Mouse (Mus musculus): ENCODE data around the gene Klf16.

Klf16 gene

DNA sequence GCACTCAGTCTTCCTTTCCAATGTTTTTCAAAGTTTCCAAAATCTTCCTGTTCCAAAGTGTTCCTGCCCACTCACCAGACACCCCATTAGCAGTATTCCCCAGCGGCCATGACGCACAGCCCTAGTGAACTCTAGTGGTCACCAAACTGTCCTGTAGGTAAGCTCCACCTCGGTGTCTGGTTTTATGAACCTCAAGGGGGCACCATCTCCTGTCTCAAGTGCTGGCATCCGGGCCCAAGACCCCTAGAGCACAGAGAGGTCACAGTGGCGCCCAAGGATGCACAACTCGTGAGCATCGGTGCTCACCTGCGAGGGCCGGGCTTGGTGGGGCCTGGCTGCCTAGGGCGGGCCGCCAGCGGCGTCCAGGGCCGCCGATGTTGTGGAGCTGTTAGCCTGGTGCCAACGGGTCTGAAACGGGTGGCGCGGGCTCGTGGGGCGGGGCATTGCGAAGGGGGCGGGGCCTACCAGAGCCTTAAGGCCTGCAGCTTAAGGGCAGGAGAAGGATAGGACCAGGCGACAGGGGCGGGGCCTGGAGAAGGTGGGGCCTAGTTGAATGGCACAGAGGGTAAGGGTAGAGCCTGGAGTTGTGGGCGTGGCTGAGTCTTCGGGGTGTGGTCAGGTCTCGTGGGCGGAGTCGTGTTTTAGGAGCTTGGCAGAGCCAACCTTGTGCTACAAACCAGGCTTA lies 38.3 kb downstream of the Klf16 start, which contains the start of gene Atp8b3:
Gene Atp8b3, minus strand, starts transcription at position 415 of the 685 bp plus-strand sequence.
- no peak for DNase-seq (ENCODE audit: low read depth)

- DNase-seq (ENCODE audit: low read depth): no peak
Measured at GRCm38 (mm10) chr10:80538180-80538579, 38.9 kb downstream of the Klf16 start.

DNA sequence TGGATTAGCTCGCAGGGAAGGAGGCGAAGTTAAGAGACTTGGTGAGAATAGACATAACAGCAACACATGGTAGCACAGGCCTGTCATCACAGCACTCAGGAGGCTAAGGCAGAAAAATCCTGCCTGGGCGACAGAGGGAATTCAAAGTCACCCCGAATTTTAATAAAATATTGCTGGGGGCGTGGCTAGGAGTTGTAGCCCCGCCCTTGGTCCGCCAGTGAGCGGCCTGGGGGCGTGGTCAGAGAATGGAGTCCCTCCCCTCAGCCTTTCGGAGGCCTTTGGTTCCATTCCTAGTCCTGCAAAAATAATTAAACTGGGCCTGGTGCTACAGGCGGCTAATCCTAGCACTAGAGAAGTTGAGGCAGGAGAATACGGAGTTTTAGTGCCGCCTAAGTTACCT lies 41.4 kb downstream of the Klf16 start:
- no peak for DNase-seq (ENCODE audit: low read depth)

- DNase-seq (ENCODE audit: low read depth): no peak
Measured at GRCm38 (mm10) chr10:80535071-80535470, 42.0 kb downstream of the Klf16 start.

- DNase-seq (ENCODE audit: low read depth): no peak
Measured at GRCm38 (mm10) chr10:80533704-80534103, 43.4 kb downstream of the Klf16 start.

- DNase-seq (ENCODE audit: low read depth): no peak
Measured at GRCm38 (mm10) chr10:80532783-80533182, 44.3 kb downstream of the Klf16 start.

- no peak for DNase-seq (ENCODE audit: low read depth)
Measured at GRCm38 (mm10) chr10:80526172-80526571, 50.9 kb downstream of the Klf16 start.

GRCm38 (mm10) chr10:80523299-80523698 lies 53.8 kb downstream of the Klf16 start:
- DNase-seq (ENCODE audit: low read depth): no peak

GRCm38 (mm10) chr10:80519287-80519686 lies 57.8 kb downstream of the Klf16 start:
- no peak for DNase-seq (ENCODE audit: low read depth)

Data from fibroblast of lung, adult 2 months (primary cell).